Mouse (Mus musculus): ENCODE data around the gene Als2cr12.
"Not testable (repeated sequence)": the region's sequence is repeated elsewhere in the genome, so short reads cannot be mapped to it uniquely, and the experiment has no call there.

DNA sequence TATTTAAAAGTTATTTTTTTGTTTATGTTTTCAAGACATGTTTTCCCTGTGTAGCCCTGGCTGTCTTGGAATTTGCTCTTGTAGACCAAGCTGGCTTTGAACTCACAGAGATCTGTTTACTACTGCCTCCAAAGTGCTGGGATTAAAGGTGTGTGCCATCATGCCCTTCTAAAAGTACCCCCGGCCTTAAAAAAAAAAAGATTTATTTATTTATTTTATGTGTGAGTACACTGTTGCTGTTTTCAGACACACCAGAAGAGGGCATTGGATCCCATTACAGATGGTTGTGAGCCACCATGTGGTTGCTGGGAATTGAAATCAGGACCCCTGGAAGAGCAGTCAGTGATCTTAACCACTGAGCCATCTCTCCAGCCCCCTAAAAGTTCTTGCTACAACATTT is 14.3 kb upstream of the Als2cr12 start:
- TF ChIP-seq CTCF (IDR thresholded peaks at IDR 0.05; ENCODE audit: control insufficient read depth, insufficient read depth, low read length); POLR2A (IDR thresholded peaks at IDR 0.05; ENCODE audit: borderline replicate concordance, control insufficient read depth, low read depth, low read length): not testable (repeated sequence)
